ENCODE assay signal across 13 mouse cellular contexts in the genomic region with DNA sequence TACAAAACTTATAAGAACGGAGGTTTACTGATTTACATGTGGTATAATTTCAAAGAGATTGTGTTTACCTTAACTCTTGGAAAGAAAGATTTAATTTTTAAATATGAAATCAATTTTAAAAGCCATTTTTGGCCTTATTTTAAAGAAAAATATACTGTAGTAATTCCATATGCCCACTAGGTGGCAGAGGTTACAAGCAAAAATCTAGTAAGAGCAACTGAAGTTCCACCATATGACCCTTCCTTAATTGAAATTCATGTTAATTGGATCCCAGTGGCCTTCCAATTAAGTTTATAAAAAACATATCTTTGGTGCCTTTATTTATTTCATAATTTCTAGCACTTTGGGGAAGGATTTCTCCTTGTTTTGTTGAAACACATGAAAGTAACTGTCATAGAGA.
A peak's percentile ranks its signal among the peaks of the same experiment; 100 is the strongest.
DNase-seq lines count a peak whose midpoint lies in the region; ATAC-seq and TF ChIP-seq lines count a peak whose summit lies in the region.
"Had no signal": no experiment of that assay in that cellular context is flagged by ENCODE, and none has a peak within 500 bp of the region (broad histone marks: within the 10 kb centered on the region; RNA-seq: fewer than 3 reads in every experiment).

No protein-coding gene starts in this region.

- H3K9me3 ChIP-seq in forebrain, postnatal 0 days (ENCODE audit: low read length): no peaks in the 10 kb centered on the region
- no peaks in the 10 kb centered on the region for H3K9me3 ChIP-seq in forebrain, embryonic 16.5 days (ENCODE audit: control insufficient read depth, low read length)
- H3K9me3 ChIP-seq in lung, embryonic 14.5 days (ENCODE audit: low read depth, low read length): no peaks in the 10 kb centered on the region
- H3K9me3 ChIP-seq: embryonic facial prominence, embryonic 15.5 days; midbrain, embryonic 12.5 days had no signal

- 29% methylated on average over 1 of the region's 1 CpGs for WGBS in forebrain, postnatal 0 days
- 30% methylated on average over 1 of the region's 1 CpGs for WGBS in forebrain, embryonic 16.5 days
- 22% methylated on average over 1 of the region's 1 CpGs for WGBS in lung, embryonic 14.5 days

- no peak overlapping the region for H3K4me3 ChIP-seq in forebrain, postnatal 0 days (ENCODE audit: low read depth, low read length)
- no peak overlapping the region for H3K4me3 ChIP-seq in forebrain, embryonic 16.5 days (replicated peaks; ENCODE audit: low read length)
- H3K4me3 ChIP-seq in lung, embryonic 14.5 days (ENCODE audit: low read depth, low read length): no peak overlapping the region
- H3K4me3 ChIP-seq: embryonic facial prominence, embryonic 15.5 days; midbrain, embryonic 12.5 days had no signal

- no peak overlapping the region for H3K9ac ChIP-seq in forebrain, postnatal 0 days
- H3K9ac ChIP-seq in forebrain, embryonic 16.5 days (replicated peaks; ENCODE audit: low read depth, low read length): no peak overlapping the region
- H3K9ac ChIP-seq in lung, embryonic 14.5 days: no peak overlapping the region
- H3K9ac ChIP-seq: embryonic facial prominence, embryonic 15.5 days; midbrain, embryonic 12.5 days had no signal

- peak; percentile 65 for TF ChIP-seq CTCF in forebrain, postnatal 0 days (IDR thresholded peaks at IDR 0.05; ENCODE audit: low read depth)
- TF ChIP-seq CTCF in lung, embryonic 14.5 days (IDR thresholded peaks at IDR 0.05; ENCODE audit: low read depth): peak; percentile 61

- no peaks in the 10 kb centered on the region for H3K27me3 ChIP-seq in forebrain, postnatal 0 days (ENCODE audit: insufficient read depth, low read length)
- no peaks in the 10 kb centered on the region for H3K27me3 ChIP-seq in forebrain, embryonic 16.5 days (replicated peaks; ENCODE audit: control insufficient read depth, insufficient read depth, low read length)
- no peaks in the 10 kb centered on the region for H3K27me3 ChIP-seq in lung, embryonic 14.5 days (ENCODE audit: insufficient read depth, low read length)
- H3K27me3 ChIP-seq: embryonic facial prominence, embryonic 15.5 days; midbrain, embryonic 12.5 days had no signal

- no peak overlapping the region for H3K27ac ChIP-seq in forebrain, postnatal 0 days (ENCODE audit: low read depth, low read length)
- H3K27ac ChIP-seq in forebrain, embryonic 16.5 days (ENCODE audit: low read length): no peak overlapping the region
- H3K27ac ChIP-seq in lung, embryonic 14.5 days (ENCODE audit: low read depth): no peak overlapping the region
- H3K27ac ChIP-seq: embryonic facial prominence, embryonic 15.5 days; midbrain, embryonic 12.5 days had no signal

- H3K4me2 ChIP-seq in forebrain, postnatal 0 days (ENCODE audit: low read depth): no peak overlapping the region
- no peak overlapping the region for H3K4me2 ChIP-seq in forebrain, embryonic 16.5 days (ENCODE audit: low read length)
- no peak overlapping the region for H3K4me2 ChIP-seq in lung, embryonic 14.5 days
- H3K4me2 ChIP-seq: embryonic facial prominence, embryonic 15.5 days; midbrain, embryonic 12.5 days had no signal

- H3K4me1 ChIP-seq in forebrain, postnatal 0 days (ENCODE audit: insufficient read depth): no peaks in the 10 kb centered on the region
- no peaks in the 10 kb centered on the region for H3K4me1 ChIP-seq in forebrain, embryonic 16.5 days (replicated peaks; ENCODE audit: control insufficient read depth, insufficient read depth, low read length)
- no peaks in the 10 kb centered on the region for H3K4me1 ChIP-seq in lung, embryonic 14.5 days (ENCODE audit: insufficient read depth)
- H3K4me1 ChIP-seq: embryonic facial prominence, embryonic 15.5 days; midbrain, embryonic 12.5 days had no signal

- no peaks in the 10 kb centered on the region for H3K36me3 ChIP-seq in forebrain, postnatal 0 days (ENCODE audit: insufficient read depth)
- H3K36me3 ChIP-seq in forebrain, embryonic 16.5 days (ENCODE audit: control insufficient read depth, insufficient read depth): no peaks in the 10 kb centered on the region
- no peaks in the 10 kb centered on the region for H3K36me3 ChIP-seq in lung, embryonic 14.5 days (ENCODE audit: insufficient read depth)
- H3K36me3 ChIP-seq: embryonic facial prominence, embryonic 15.5 days; midbrain, embryonic 12.5 days had no signal

- DNase-seq in forebrain, postnatal 0 days: peak; percentile 48
- DNase-seq in lung, embryonic 14.5 days: peak; percentile 75
- DNase-seq in lung, postnatal 10 days: no peak
- peak; percentile 13 for DNase-seq in c-Kit-positive CD71-positive TER-119-positive erythroid progenitor cells, embryonic 14.5 days (ENCODE audit: low spot score)
- peak; percentile 73 for DNase-seq in retina, embryonic 14.5 days (ENCODE audit: low spot score)
- DNase-seq in spleen, adult 18-20 months: no peak
- no peak for DNase-seq in cerebellum, adult 11-12 months
- DNase-seq: adrenal gland, postnatal 25 days; kidney, adult 8-10 months; left cerebral cortex, postnatal 4 days had no signal

- ATAC-seq in forebrain, postnatal 0 days: no peak
- no peak for ATAC-seq in forebrain, embryonic 16.5 days
- ATAC-seq in lung, embryonic 14.5 days (ENCODE audit: insufficient read depth): no peak

Comparison
In these comparisons a context has a peak if more than half of its experiments do, and no peak if none do; other contexts are left out.
1. DNase-seq: peak in forebrain, postnatal 0 days (single experiment), lung, embryonic 14.5 days (single experiment), c-Kit-positive CD71-positive TER-119-positive erythroid progenitor cells, embryonic 14.5 days (single experiment) and retina, embryonic 14.5 days (single experiment); none in lung, postnatal 10 days (single experiment), spleen, adult 18-20 months (0 of 2) and cerebellum, adult 11-12 months (single experiment).